Mouse (Mus musculus) bone marrow macrophage, adult 2 months (primary cell): ENCODE data around the gene Susd6.

Experiments used
- CTCF ChIP-seq: IDR thresholded peaks from 2 replicates; pipeline ENCODE4 v1.5.1; 2012; ENCODE audit warnings: low read depth, mild to moderate bottlenecking, low read length, moderate library complexity
- POLR2A ChIP-seq: IDR thresholded peaks from 2 replicates; pipeline ENCODE4 v1.6.1; 2012; ENCODE audit warnings: mild to moderate bottlenecking, low read depth, low read length, borderline replicate concordance

DNA sequence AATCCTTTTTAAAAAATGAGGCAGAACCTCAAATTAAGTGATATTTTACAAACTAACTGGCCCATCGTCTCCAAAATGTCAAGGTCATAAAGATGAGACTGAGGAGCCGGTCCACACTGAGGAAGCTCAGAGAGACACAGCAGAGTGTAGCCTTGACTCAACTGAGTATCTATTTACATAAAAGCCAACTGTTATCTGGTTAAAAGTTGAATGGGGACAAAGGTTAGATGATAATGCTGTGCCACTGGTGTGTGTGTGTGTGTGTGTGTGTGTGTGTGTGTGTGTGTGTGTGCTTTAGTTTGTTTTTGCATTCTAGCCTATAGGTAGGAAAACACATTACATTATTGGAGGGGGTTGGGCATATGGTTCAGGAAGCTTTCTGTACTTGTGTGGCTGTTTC lies 100.8 kb downstream of the Susd6 start:
- TF ChIP-seq CTCF: no peak
- TF ChIP-seq POLR2A: no peak
